Mouse (Mus musculus): ENCODE data around the gene Sptbn1.
"Not testable (repeated sequence)": the region's sequence is repeated elsewhere in the genome, so short reads cannot be mapped to it uniquely, and the experiment has no call there.

The Sptbn1 gene

DNA sequence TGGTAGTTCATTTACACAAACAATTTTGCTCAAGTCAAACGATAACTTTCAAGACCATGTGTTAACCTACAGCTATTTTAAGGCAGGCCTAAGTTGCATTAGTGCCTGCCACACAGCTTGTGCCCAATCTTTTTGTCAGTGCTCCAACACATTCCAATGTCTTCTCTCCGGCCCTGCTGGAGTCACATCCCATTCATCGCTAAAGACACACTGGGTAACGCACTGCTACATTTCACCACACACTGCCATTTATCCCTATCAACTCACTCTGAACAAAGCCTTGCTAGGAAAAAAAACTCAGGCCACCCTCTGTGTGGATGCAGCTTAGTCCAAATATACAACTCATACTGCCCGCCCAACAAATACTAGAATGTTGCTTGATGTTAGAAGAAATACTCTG is 11.5 kb downstream of the Sptbn1 start:
- DNase-seq (ENCODE audit: low spot score in 2 of 2) = no peak

DNA sequence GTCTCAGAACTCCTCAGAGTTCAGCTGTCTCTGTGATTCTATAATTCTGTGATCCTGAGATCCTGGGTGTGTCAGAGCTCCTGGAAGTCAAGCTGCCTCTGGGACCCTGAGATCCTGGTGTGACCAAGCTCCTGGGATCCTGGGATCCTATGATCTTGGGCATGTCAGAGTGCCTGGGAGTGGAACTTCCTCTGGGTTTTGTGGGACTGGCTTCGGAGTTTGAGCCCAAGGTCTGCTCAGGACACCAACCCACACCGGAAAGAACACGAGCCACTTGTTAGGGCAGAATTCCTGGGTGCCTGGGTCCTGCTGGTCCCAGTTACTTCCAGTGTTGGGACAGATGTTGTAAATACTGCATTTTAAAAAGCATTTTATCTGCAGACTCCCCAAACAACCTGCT is 12.8 kb downstream of the Sptbn1 start:
- DNase-seq (ENCODE audit: low spot score in 2 of 2) = not testable (repeated sequence)

DNA sequence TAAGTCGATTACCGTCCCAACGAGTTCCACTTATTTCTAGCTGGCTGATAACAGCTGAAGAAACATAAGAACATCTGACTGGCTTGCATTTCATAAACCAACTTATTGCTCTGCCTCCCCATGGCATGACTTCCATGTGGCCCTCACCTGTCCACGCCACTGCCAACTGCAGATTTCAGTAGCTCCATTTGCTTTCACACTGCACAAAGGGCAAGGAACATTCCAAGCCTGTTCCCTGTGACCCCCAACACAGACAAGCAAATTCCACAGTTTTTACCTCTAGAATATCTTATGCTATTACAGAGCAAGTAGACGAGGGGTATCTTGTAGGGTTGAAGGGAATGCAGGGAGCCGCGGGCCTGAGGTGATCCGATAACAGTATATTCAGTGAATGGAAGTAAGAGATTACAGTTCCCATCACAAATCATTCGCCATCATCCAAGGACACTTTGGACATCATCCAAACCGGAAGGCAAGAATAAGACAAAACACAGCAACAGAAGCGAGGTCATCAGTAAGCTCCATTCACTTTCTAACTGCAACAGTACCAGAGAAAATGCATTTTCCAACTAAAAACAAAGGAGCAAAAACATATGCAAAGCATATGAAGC is 16.6 kb downstream of the Sptbn1 start:
- no peak for DNase-seq (ENCODE audit: low spot score in 2 of 2)

DNA sequence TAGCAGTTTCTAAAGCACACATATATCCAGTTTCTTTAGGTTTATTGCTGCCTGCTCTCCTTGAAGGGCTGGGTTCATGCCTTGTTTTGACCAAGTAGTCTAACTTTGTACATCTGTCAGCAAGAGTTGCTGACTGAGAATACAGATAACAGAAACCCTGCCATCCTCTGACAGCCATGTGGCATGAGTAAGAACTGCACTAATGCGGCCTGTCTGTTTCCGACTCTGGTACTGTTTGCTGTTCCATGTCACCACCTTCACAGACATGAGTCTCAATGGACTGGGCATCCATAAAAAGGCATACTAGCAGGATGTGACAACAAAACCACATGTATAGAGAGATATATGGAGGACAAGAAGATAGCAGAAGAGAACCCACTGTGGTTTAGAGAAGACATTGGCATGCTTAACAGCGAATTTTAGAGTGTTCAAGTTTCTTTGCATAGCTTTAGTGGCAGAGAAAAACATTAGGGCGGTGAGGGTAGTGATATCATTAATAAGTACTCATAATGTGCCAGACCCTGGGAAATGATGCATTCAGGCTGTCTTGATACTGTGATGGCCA is 18.4 kb downstream of the Sptbn1 start:
- DNase-seq (ENCODE audit: low spot score in 2 of 2) = no peak

DNA sequence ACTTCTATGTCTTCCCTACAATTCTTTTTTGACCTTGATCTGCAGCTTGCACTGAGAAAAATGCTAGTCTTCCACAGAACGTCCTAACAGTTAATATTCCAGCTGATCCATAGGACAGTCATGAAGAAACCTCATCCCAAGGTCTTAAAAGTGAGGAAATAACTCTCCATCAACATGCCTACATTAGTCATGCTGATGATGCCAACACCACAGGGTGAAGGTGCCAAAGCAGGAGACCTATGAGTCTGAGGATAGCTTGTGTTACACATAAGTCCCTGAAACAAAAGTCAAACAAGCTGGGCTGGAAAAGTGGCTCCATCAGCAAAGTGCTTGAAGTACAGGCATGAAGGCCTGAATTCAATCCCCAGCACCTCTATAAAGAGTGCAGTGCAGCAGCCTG is 20.9 kb downstream of the Sptbn1 start:
- no peak for DNase-seq (ENCODE audit: low spot score in 2 of 2)

DNA sequence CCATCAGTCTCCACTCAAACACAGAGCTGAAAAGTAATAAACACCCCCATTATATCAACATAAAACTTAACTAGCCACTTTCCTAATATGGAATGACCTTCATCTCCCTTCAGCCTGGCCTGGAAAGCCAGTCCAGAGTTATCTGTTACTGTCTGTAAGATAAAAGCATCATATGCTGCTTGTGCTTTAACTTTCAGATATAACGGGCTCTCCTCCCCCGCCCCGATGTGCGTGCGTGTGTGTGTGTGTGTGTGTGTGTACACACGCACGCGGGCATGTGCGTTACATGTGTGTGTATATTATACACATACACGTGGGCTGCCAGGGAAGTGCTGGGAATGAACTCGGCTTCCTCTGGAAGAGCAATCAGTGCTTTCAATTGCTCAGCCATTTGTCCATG is 21.8 kb downstream of the Sptbn1 start:
- DNase-seq (ENCODE audit: low spot score in 2 of 2) = no peak

DNA sequence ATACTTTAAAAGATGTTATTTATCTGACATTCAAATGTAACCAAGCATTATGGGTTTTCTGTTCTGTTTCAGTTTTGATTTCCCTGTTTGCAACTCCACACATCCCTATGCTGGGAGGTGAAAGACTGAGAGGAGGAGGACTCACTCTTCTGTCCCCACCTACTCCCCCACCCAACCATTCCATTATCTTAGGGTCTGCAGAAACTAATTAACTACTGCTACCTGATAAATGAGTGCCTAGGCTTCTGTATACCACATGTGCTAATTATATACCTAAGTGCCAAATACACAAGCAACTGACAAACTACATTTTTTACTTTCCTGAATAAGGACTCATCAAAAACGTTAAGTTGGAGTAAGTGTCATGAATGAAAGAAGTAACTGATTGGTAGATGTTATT is 23.8 kb downstream of the Sptbn1 start:
- no peak for DNase-seq (ENCODE audit: low spot score in 2 of 2)

DNA sequence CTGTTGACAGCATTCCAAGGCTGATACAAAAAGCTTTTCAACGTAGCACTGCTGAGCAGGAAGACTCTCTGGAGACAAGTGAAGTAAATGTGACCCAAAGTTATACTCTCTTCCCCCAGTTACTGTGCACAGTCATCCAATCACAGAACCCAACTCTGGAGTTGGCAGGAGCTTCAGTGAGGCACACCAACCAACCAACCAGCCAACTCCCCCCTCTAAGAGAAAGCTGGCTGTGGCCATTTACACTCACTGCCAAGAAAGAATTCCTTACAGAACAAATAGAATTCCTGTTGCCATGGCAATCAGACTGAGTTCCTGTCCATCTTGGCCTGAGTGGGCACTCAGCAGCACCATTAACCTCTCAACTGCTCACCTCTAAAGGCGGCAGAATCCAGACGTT is 24.4 kb downstream of the Sptbn1 start:
- peak; percentile 49 to 64 for DNase-seq (ENCODE audit: low spot score in 2 of 2)

DNA sequence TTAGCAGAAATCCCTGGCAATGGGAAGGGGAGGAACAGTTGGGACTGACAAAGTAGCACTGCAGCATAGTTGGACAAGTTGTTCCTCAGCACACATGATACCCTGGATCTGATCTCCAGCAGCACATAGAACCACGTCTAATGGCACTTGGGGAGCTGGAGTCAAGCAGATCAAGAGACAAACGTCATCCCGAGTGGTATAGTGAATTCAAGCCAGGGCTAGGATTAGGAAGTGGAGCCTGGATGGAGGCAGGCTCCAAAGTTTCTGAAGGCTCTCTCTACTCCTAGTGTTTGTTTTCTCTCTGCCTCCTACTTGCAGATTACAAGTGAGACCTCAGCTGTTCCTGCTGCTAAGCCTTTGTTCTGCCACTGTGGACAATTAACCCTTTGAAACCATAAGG is 27.1 kb downstream of the Sptbn1 start:
- no peak for DNase-seq (ENCODE audit: low spot score in 2 of 2)

DNA sequence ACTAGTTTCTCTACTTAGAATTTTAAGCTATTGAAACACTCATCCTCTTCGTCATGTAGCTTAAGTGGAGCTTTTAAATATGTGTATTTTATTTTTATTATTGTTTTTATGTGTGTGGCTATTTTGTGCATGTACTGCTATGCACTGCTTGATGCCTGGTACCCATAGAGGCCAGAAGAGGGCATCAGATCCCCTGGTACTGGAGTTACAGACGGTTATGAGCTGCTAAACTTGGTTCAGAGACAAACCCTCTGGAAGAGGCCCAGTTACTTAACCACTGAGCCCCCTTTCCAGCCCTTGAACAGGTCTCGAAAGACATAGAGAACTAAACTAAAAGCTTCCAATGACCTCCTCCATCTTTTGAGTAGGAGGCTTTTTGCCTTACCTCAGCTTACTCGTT is 30.0 kb downstream of the Sptbn1 start:
- DNase-seq (ENCODE audit: low spot score in 2 of 2) = no peak

DNA sequence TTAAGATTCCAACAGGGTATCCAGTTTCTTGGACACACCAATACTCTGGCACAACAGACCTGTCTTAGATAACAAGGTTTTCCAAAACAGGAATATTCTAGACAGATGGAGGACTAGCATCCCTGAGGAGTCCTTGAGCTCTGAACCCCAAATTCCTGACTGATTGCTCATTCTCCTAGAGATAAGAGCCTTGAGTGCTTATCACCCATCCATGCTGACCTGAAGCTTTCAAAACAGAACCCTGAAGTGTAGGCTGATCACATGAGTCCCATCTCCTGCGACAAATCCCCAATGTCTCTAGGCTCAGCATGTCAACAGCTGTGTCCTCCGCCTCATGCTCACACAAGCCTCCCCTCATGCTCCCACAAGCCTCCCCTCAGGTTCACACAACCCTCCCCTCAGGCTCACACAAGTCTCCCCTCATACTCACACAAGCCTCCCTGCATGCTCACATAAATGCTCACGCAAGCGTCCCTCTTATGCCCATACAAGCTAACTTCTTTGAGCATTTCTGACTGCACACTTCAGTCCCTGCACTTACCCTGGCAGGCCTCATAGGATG is 31.2 kb downstream of the Sptbn1 start:
- no peak for DNase-seq (ENCODE audit: low spot score in 2 of 2)

DNA sequence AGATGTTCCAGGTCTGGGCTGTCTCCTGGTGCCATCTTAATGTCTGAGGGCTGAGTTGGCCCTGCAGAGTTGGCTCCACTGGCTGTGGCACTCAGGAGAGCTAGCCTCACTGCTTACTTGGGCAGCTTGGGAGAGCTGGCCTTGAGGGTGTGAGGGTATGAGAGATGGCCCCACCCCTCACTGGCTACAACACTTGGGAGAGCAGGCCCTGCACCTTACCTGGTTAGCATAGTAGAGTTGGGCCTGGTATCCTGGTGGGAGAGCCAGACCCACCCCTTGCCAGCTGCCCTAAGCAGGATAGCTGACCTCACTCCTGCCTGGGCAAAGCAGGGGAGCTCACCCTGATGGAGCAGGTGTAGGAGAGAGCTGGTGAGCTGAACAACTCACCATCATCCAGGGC is 32.3 kb downstream of the Sptbn1 start:
- no peak for DNase-seq (ENCODE audit: low spot score in 2 of 2)

DNA sequence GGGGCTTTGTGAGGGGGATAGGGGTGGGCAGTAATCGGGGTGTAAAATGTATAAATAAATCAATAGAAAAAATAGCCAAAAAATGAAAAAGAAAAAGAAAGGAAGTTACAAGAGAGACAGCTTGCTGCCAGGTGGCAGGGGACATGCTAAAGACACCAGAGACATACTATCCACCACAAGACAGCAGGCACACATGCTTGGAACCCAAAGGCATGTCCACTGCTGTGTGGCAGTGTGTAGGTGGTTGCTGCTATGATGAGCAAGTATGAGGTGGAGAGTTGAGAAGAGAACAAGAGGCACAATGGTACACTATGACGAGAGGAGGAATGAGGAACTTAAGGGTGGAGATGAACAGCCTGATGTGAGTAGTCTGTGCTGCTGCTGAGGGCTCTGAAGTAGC is 32.8 kb downstream of the Sptbn1 start:
- DNase-seq (ENCODE audit: low spot score in 2 of 2) = no peak

DNA sequence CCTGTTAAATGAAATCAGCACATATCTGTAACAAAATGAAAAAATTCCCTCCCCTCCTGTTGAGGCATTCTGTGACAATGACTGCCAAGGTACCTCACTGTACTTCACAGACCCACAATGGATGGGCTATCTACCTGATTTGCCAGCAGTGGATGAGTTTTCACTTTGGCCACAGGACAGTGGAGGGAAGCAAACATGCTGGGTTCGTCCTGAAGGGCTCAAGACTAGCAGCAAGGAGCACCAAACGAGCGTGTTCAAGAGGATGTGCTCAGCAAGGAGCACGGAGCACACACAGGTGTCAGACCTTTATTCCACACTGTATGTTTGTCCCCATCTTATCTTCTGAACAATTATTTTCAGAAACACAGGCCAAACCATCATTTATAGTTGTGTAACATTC is 34.0 kb downstream of the Sptbn1 start:
- no peak for DNase-seq (ENCODE audit: low spot score in 2 of 2)

DNA sequence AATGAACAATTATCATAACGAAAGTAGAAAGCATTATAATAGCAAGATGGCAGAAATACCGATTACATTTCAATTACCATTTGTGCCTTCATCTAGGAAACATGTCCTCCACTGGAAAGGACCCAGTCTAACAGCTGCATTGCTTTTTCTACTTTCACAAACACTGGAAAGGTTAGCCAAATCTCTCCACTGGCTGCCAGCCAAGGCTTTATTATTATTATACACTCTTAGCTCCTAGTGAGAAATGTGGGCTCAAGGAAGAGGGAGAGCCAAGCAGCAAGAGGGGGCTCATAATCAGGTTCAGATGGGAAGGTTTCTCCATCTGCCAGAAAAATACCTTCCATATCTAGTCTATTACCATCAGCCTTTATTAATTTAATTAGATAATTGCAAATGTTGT is 35.9 kb downstream of the Sptbn1 start:
- peak in 1 of 2 experiments; percentile 24 for DNase-seq (ENCODE audit: low spot score in 2 of 2)

DNA sequence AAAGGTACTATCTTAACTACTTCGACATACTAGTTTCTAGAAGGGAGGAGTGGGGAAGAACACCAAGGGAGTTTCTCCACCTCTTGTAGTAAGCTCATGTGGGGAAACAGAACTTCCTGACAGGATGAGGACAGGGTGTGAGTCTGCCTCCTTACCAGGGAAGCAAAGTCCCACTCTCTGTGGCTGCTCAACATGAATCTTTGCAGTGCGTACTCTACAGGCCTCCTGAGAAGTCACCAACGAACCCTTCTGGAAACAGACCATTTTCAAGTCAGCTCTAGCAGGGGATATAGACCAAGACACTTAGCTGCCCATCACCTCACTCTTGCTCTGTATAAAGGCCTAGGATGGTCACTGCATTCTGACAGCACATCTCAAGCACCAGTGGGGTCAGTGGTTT is 36.6 kb downstream of the Sptbn1 start:
- no peak for DNase-seq (ENCODE audit: low spot score in 2 of 2)

DNA sequence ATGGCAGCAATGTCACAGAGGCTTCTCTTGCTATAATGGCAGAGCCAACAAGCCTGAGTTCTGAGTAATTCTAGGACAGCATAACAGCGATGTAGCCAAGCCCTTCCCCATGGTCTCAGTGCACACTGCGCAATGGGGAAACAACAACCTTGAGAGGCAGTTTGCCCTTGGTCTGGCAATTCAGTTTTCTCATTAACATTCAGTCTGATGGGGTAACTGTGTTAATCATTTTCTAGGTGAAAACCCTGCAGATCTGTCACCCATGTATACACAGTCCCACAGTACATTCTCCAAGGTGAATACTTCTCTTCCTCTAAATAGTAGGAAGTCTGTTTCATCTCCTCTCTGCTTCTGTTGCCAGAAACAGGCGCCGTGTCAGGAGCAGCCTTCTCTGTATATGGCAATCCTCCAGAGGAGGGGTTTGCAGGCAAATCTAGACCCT is 37.6 kb downstream of the Sptbn1 start:
- DNase-seq (ENCODE audit: low spot score in 2 of 2) = no peak

DNA sequence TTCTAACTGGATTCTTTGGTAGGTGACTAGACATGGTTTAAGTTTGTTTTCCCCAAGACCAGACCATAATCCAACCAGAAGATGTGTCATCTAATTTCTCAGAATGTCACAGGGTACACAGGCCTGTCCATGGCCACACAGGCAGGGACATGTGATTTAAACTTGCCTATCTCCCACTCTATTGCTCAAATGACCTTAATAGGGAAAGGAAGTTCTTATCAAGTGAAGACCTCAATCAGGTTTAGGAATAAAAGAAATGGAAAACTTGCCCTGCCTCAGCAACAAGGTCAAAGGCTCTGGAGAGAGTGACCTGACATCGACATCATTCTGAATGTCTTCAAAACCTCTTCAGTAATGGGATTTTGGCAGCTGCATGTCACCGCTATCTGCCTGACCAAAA is 41.2 kb downstream of the Sptbn1 start:
- DNase-seq (ENCODE audit: low spot score in 2 of 2) = no peak

DNA sequence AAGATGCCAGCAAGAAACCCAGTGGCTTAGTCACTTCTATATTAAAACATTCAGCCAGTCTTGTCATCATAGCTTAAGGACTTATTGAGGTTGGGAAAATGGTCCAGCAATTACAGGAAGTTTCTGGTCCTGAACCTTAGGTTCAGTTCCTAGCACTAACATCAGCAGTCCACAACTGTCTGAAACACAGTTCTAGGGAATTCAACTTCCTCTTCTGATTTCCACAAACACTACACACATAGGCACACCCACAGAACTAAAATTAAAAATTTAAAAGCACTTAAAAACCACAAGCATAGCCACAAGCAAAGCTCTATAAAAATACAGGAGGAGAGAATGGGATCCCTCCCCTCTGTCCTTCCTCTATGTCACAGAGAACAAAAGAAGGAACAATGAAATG is 43.4 kb downstream of the Sptbn1 start:
- no peak for DNase-seq (ENCODE audit: low spot score in 2 of 2)

DNA sequence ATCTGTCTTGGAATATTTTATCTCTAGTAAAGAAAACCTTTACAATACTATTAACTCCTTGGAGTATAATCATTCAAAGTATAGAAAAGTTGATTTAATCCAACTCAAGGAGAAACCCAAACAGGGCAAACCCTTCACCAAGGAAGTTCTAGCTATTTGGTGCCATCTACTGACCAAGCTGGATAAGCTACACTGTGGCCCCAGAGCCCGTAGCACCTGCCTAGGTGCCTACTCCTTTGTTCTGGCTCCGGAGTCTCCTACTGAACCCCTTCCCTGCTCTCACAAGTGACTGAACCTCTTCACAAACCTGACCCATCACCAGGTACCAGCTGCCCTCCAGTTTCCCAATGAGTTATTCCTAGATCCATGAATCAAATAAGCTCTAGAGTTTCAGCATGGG is 45.3 kb downstream of the Sptbn1 start:
- DNase-seq (ENCODE audit: low spot score in 2 of 2) = no peak

DNA sequence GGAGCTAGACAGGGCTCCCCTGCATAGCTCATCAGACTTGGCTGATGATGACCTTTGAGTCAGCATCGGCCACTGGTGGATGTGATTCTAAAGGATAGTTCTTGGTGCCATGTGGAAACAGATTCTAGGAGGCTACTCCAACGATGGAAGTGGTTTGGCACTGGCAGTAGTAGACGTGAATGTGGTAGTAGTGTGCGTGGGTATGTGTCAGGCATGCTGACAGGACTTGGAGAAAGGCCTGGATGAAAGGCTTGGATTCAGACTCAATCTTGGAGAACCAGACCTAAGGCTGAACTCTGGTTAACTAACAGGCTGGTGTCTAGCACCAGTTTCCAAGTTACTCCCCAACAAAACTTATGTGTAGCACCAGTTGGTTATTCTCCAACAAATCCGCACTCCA is 46.9 kb downstream of the Sptbn1 start:
- DNase-seq (ENCODE audit: low spot score in 2 of 2) = no peak

DNA sequence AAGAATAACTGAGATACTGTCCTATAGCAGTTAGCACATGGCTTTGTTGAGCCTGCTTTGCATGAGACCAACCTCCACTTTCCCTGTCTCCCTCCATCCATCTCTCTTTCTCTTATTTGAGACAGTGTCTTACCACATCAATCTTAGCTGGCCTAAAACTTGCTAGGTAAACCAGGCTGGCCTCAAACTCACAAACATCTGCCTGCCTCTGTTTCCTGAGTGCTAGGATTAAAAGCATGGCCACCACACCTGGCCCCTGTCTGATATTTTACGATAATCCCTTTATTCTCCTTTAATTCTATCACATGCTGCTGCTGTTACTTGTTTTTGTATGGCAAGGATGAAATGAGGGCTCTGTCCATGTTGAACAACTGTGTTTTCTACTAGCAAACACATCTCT is 49.6 kb downstream of the Sptbn1 start:
- DNase-seq (ENCODE audit: low spot score in 2 of 2) = no peak

DNA sequence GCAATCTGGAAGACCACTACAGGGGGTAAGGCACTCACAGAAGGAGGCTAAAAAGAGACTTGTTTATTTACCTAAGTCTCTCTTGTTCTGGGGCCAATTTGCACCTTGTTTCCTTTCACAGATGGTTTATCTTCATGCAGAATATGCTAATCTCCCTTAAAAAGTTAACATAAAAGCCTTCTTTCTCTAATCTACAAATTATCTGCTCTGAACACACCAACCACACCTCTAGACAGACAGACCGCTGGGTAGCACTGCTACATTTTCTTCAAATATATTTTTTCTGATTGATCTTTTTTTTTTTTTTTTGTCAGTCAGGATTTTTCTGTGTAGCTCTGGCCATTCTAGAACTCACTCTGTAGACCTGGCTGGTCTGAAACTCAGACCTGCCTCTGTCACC is 50.5 kb downstream of the Sptbn1 start:
- no peak for DNase-seq (ENCODE audit: low spot score in 2 of 2)

Measured in right cerebral cortex, adult 2 months (tissue).